In genomic region chr9:77410524-77410923, GRCm38 (mm10) we compare ENCODE assay signal across 26 mouse cellular contexts. TPM values are rescaled to one million over a fixed set of nuclear protein-coding genes. Genes with fewer than 3 reads are reported as not detected.
"Had no signal": no experiment of that assay in that cellular context is flagged by ENCODE, and none has a peak within 500 bp of the region (broad histone marks: within the 10 kb centered on the region; RNA-seq: fewer than 3 reads in every experiment).

No protein-coding gene starts in this region.

- H3K4me3 ChIP-seq: gastrocnemius, adult 2 months; heart, embryonic 12.5 days; heart, embryonic 15.5 days; hindbrain, embryonic 10.5 days; hindbrain, embryonic 13.5 days; hindbrain, embryonic 15.5 days; kidney, embryonic 15.5 days; limb, embryonic 13.5 days; limb, embryonic 15.5 days had no signal

- H3K36me3 ChIP-seq: heart, embryonic 12.5 days; heart, embryonic 15.5 days; hindbrain, embryonic 10.5 days; hindbrain, embryonic 13.5 days; hindbrain, embryonic 15.5 days; kidney, embryonic 15.5 days; limb, embryonic 13.5 days; limb, embryonic 15.5 days had no signal

- H3K9ac ChIP-seq: heart, embryonic 12.5 days; heart, embryonic 15.5 days; hindbrain, embryonic 13.5 days; hindbrain, embryonic 15.5 days; kidney, embryonic 15.5 days; limb, embryonic 13.5 days; limb, embryonic 15.5 days had no signal

- H3K4me1 ChIP-seq: hindbrain, embryonic 15.5 days; kidney, embryonic 15.5 days had no signal

- ATAC-seq: hindbrain, postnatal 0 days; intestine, embryonic 16.5 days had no signal

- H3K9me3 ChIP-seq: heart, embryonic 12.5 days; heart, embryonic 15.5 days; hindbrain, embryonic 10.5 days; hindbrain, embryonic 13.5 days; hindbrain, embryonic 15.5 days; kidney, embryonic 15.5 days; limb, embryonic 13.5 days; limb, embryonic 15.5 days had no signal

- H3K27me3 ChIP-seq: heart, embryonic 12.5 days; heart, embryonic 15.5 days; hindbrain, embryonic 13.5 days; hindbrain, embryonic 15.5 days; kidney, embryonic 15.5 days; limb, embryonic 13.5 days; limb, embryonic 15.5 days had no signal

- H3K4me2 ChIP-seq: heart, embryonic 12.5 days; heart, embryonic 15.5 days; hindbrain, embryonic 13.5 days; hindbrain, embryonic 15.5 days; kidney, embryonic 15.5 days; limb, embryonic 13.5 days; limb, embryonic 15.5 days had no signal

- DNase-seq: gastrocnemius, adult 2 months; gastrocnemius, postnatal 10 days; gastrocnemius, postnatal 25 days; heart, adult 18-20 months; heart, postnatal 4 days; kidney, adult 11 months; kidney, adult 2 months; kidney, adult 9 months; kidney, postnatal 14 days; kidney, postnatal 36 days; layer of hippocampus, adult 9-11 months; layer of hippocampus, postnatal 36 days; left cerebral cortex, postnatal 4 days had no signal

- H3K27ac ChIP-seq: gastrocnemius, adult 2 months; heart, embryonic 15.5 days; hindbrain, embryonic 10.5 days; hindbrain, embryonic 13.5 days; hindbrain, embryonic 15.5 days; hindbrain, postnatal 0 days; kidney, embryonic 15.5 days; kidney, postnatal 0 days; limb, embryonic 13.5 days; limb, embryonic 15.5 days had no signal

RNA-seq across cellular contexts. Expression of gene Mlip, which starts 57.8 kb away (rescaled TPM):
- total RNA-seq: granulocyte monocyte progenitor cell, adult 5-6 weeks; liver, adult 2 months had no signal
- polyA plus RNA-seq: liver, adult 2 months had no signal
